Mouse (Mus musculus) mouse trophoblast stem cell (cell line): Measurements from ENCODE around the gene Kcnc4.

Experiments used
- in situ Hi-C, 2 experiments: fragments of 300-500 bp; cut with MseI, MboI; formaldehyde crosslinking; loops; 2 replicates in 1 of 2; 3 replicates in 1 of 2; pipeline ENCODE4 v1.15.1; 2025

Gene Kcnc4

GRCm38 (mm10) chr3:107458528-107459195 lies 690 bp downstream of the Kcnc4 start:
- in situ Hi-C loops = no loop called here

- in situ Hi-C loops = no loop called here
These were observed 1.2 kb downstream of the Kcnc4 start for GRCm38 (mm10) chr3:107458104-107458503.

GRCm38 (mm10) chr3:107454280-107454679 lies 5.1 kb downstream of the Kcnc4 start:
- in situ Hi-C loops = no loop called here

GRCm38 (mm10) chr3:107446822-107447221 lies 12.5 kb downstream of the Kcnc4 start:
- in situ Hi-C loops = no loop called here

- in situ Hi-C loops = no loop called here
These were observed 15.5 kb downstream of the Kcnc4 start for GRCm38 (mm10) chr3:107443866-107444265.

- in situ Hi-C loops = no loop called here
These were observed 17.2 kb downstream of the Kcnc4 start for GRCm38 (mm10) chr3:107442191-107442590.

GRCm38 (mm10) chr3:107441306-107441705 lies 18.0 kb downstream of the Kcnc4 start:
- in situ Hi-C loops = no loop called here

- in situ Hi-C loops = no loop called here
These were observed 20.1 kb downstream of the Kcnc4 start for GRCm38 (mm10) chr3:107439280-107439679.

- in situ Hi-C loops = no loop called here
These were observed 21.7 kb downstream of the Kcnc4 start for GRCm38 (mm10) chr3:107437666-107438065.

GRCm38 (mm10) chr3:107436434-107436833 lies 22.9 kb downstream of the Kcnc4 start:
- in situ Hi-C loops = no loop called here

- in situ Hi-C loops = no loop called here
These were observed 25.7 kb downstream of the Kcnc4 start for GRCm38 (mm10) chr3:107433614-107434013.

- in situ Hi-C loops = no loop called here
These were observed 28.1 kb downstream of the Kcnc4 start for GRCm38 (mm10) chr3:107431268-107431667.

GRCm38 (mm10) chr3:107424258-107425041 lies 34.9 kb downstream of the Kcnc4 start:
- in situ Hi-C loops = no loop called here

GRCm38 (mm10) chr3:107420156-107420555 lies 39.2 kb downstream of the Kcnc4 start:
- in situ Hi-C loops = no loop called here

- in situ Hi-C loops = no loop called here
These were observed 42.1 kb downstream of the Kcnc4 start for GRCm38 (mm10) chr3:107417287-107417644.

- in situ Hi-C loops = no loop called here
These were observed 42.6 kb downstream of the Kcnc4 start for GRCm38 (mm10) chr3:107416541-107417286.

GRCm38 (mm10) chr3:107413093-107413492 lies 46.3 kb downstream of the Kcnc4 start:
- in situ Hi-C loops = no loop called here

- in situ Hi-C loops = no loop called here
These were observed 46.8 kb downstream of the Kcnc4 start for GRCm38 (mm10) chr3:107412509-107412908.

GRCm38 (mm10) chr3:107411669-107412068 lies 47.7 kb downstream of the Kcnc4 start:
- in situ Hi-C loops = no loop called here

- in situ Hi-C loops = no loop called here
These were observed 58.0 kb downstream of the Kcnc4 start for GRCm38 (mm10) chr3:107401401-107401800.

- in situ Hi-C loops = no loop called here
These were observed 59.2 kb downstream of the Kcnc4 start for GRCm38 (mm10) chr3:107399991-107400640.

GRCm38 (mm10) chr3:107391198-107391597 lies 68.2 kb downstream of the Kcnc4 start:
- in situ Hi-C loops = no loop called here
